Mouse (Mus musculus): ENCODE data around the gene Ccdc18. TPM values are rescaled to one million over a fixed set of nuclear protein-coding genes. Genes with fewer than 3 reads are reported as not detected.
"Not testable (repeated sequence)": the region's sequence is repeated elsewhere in the genome, so short reads cannot be mapped to it uniquely, and the experiment has no call there.

The Ccdc18 gene
- polyA plus RNA-seq, 1 experiment from 2014 or later: 5.4 TPM

DNA sequence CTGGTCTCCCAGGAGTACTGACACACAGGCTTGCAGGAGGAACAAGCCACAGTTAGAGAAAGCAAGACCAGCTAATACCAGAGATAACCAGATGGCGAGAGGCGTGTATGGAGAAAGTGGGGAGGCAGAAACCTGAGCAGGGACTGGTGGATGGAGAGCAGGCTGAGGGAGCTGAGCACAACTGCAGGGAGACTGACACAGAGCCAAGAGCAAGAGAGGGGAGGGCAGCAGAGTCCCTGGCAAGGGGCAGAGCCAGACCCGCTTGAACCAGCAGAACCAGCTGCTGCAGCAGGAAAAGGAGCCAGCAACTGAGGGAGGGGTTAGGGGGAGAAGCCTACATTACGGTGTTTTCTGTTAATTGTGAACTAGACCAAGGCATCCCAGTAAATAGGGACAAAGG lies 130.0 kb downstream of the Ccdc18 start:
- H3K4me1 ChIP-seq (replicated peaks): peaks cover 56% of the 10 kb centered on the region
- peak; percentile 87 for ATAC-seq (ENCODE audit: low read depth)

DNA sequence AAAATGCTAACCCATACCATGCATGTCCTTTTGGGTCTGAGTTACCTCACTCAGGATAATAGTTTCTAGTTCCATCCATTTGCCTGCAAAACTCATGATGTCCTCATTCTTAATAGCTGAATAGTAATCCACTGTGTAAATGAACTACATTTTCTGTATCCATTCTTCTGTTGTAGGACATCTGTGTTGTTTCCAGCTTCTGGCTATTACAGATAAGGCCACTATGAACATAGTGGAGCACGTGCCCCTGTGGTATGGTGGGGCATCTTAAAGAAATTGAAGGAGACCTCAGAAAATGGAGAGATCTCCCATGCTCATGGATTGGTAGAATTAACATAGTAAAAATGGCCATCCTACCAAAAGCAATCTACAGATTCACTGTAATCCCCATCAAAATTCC lies 131.1 kb downstream of the Ccdc18 start:
- 24% methylated on average over 1 of the region's 1 CpGs for WGBS (ENCODE audit: insufficient replicate concordance)
- not testable (repeated sequence) for H3K27me3 ChIP-seq; H3K9me3 ChIP-seq (replicated peaks); ATAC-seq (ENCODE audit: low read depth); H3K4me3 ChIP-seq (replicated peaks); H3K36me3 ChIP-seq
- peak; percentile 29 for DNase-seq
- H3K9ac ChIP-seq: 0 out of 2 replicates have a peak overlapping the region, but pooled peaks have one; percentile 6
- peak overlapping the region; percentile 62 for H3K27ac ChIP-seq
- H3K4me2 ChIP-seq: 0 out of 2 replicates have a peak overlapping the region, but pooled peaks have one; percentile 33
- H3K4me1 ChIP-seq (replicated peaks): peaks cover 63% of the 10 kb centered on the region

More for the DNA sequence above, 130.0 kb downstream of the Ccdc18 start:
- Histone ChIP-seq H3K4me2 (peak overlapping the region; percentile 33), H3K36me3 (no peaks in the 10 kb centered on the region), H3K4me3 (replicated peaks) (no peak overlapping the region), H3K27ac (peak overlapping the region; percentile 62), H3K27me3 (no peaks in the 10 kb centered on the region), H3K9ac (peak overlapping the region; percentile 6), H3K9me3 (replicated peaks) (no peaks in the 10 kb centered on the region)
- peak; percentile 60 for DNase-seq
- WGBS (ENCODE audit: insufficient replicate concordance): 35% methylated on average over 4 of the region's 4 CpGs

DNA sequence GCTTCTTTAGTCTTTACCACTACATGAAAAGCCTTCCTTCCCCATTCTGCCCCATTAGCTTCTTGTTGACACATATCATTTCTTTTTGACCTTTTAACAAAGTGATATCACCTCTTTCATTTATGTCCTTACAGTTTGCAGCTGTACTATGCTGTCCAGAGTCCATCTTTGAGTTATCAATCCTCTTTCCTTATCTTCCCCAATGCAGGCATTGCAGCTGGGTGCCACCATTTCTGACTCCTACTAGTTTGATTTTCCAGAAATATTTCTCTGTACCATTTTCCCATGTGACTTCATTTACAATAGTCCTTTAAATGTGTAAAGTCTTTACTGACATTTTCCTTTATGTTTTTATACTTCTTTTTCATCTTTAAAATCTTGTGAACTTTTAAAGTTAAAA lies 134.3 kb downstream of the Ccdc18 start:
- peaks cover 82% of the 10 kb centered on the region for H3K4me1 ChIP-seq (replicated peaks)
- H3K36me3 ChIP-seq: no peaks in the 10 kb centered on the region
- no peak overlapping the region for H3K4me3 ChIP-seq (replicated peaks)
- H3K4me2 ChIP-seq: peak overlapping the region; percentile 30; the same call in 1 of the 2 replicates
- H3K9ac ChIP-seq: no peak overlapping the region
- DNase-seq (peak; percentile 28), ATAC-seq (ENCODE audit: low read depth) (no peak)
- H3K9me3 ChIP-seq (replicated peaks): no peaks in the 10 kb centered on the region
- H3K27ac ChIP-seq: peak overlapping the region; percentile 94
- H3K27me3 ChIP-seq: no peaks in the 10 kb centered on the region

DNA sequence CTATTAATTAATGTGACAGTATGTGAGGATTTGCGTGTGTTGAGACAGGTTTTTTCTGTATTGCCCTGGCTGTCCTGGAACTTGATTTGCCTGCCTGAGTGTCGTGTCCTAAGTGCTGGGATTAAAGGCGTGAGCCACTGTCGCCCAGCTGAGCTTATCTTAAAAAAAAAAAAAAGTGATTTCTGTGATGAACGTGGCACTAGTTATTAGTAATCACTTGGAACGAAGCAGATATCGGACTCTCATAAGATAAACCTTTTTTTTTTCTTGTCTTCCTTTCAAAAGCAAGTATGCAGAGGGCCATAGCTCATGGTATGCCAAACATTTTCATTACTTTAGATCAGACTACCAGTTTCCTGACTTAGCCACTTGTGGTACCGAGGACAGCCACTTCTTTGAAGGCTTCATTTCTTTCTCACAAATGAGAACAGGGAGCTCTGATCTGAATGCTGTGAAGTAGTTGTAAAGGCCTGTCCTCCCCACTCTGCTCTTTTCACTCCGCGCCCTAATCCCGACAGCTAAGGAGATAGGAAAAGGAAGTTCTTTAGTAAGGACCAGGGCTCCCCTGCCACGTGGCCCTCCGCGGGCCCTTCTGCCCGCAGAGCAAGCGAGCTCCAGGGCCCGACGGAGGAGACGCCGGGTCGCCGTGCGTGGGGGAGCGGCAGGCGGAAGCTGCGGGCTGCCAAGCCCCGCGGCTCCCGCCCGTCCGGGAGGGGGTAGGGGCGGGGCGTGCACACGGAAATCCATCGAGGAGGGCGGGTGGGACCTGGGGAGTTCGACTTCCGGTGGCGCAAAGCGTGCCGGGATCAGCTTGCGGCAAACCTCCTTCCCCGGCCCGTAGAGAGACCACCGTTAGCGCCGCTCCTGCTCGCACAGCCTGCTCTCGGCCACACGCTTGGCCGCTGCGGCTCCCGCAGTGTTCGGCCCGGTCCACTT lies 135.7 kb downstream of the Ccdc18 start, which contains the start of gene Dr1:
Gene Dr1 (plus strand): TSS at position 771 of the 936 bp plus-strand sequence.
- peak; percentile 78 for DNase-seq
- Histone ChIP-seq H3K27me3 (no peaks in the 10 kb centered on the region), H3K9me3 (replicated peaks) (no peaks in the 10 kb centered on the region), H3K9ac (peak within 1 kb of the TSS; percentile 99), H3K27ac (peak within 1 kb of the TSS; percentile 94), H3K36me3 (peaks cover 13% of the 10 kb centered on the region), H3K4me3 (replicated peaks) (peak within 1 kb of the TSS; percentile 91), H3K4me2 (peak within 1 kb of the TSS; percentile 89), H3K4me1 (replicated peaks) (peaks cover 78% of the 10 kb centered on the region)
- WGBS (ENCODE audit: insufficient replicate concordance): 2% methylated on average over 55 of the region's 55 CpGs
- peak; percentile 93 for ATAC-seq (ENCODE audit: low read depth)

DNA sequence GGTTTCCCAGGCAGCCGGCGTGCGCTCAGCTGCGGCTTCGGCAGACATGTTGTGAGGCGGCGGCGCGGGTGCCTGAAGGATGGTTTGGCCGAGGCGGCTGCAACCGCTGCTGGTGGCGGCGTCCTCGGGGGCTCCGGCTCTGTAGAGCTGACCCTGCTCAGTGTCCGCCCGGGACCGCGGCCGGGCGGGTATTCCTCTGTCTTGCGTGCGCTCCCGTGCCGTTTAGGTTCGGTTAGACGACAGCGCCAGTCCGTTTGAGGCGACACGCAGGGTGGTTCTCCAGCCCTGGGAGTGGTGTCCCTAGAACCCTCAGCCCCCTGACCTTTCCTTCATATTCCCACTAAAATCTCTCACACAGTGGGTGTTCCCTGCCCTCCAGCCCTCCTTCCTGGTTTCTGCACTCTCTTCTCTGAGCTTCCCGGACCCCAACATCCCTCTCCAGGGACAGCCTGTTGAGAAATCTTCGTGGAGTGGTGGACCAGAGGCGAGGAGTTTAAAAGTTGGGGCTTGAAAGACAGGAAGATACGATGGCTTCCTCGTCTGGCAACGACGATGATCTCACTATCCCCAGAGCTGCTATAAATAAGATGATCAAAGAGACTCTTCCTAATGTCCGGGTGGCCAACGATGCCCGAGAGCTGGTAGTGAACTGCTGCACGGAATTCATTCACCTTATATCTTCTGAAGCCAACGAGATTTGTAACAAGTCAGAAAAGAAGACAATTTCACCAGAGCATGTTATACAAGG lies 136.6 kb downstream of the Ccdc18 start:
- H3K27me3 ChIP-seq: no peaks in the 10 kb centered on the region
- H3K4me3 ChIP-seq (replicated peaks): peak overlapping the region; percentile 91
- peak overlapping the region; percentile 89 for H3K4me2 ChIP-seq
- DNase-seq: no peak
- whole genome bisulfite sequencing (ENCODE audit: insufficient replicate concordance): under 1% methylated on average over 44 of the region's 44 CpGs
- H3K36me3 ChIP-seq: peaks cover 19% of the 10 kb centered on the region
- peak overlapping the region; percentile 94 for H3K27ac ChIP-seq
- H3K9me3 ChIP-seq (replicated peaks): no peaks in the 10 kb centered on the region
- ATAC-seq (ENCODE audit: low read depth): peak; percentile 67
- peaks cover 75% of the 10 kb centered on the region for H3K4me1 ChIP-seq (replicated peaks)
- H3K9ac ChIP-seq: peak overlapping the region; percentile 99

DNA sequence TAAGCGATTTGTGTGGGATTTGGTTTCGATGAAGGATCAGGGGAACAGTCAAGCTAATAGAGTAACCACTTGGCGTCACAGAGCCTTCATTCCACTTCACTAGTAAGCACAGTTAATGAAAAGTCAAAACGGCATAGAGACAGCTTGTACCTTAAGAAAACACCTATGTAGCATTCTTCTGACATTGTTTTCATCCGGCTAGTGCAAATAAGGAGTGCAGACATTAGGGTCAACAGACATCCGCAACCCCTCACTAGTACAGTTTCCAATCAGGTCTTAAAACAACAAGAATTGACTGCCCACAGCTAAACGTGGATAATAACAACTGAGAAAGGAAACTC lies 137.1 kb downstream of the Ccdc18 start:
- peaks cover 69% of the 10 kb centered on the region for H3K4me1 ChIP-seq (replicated peaks)
- H3K27ac ChIP-seq: peak overlapping the region; percentile 94
- no peaks in the 10 kb centered on the region for H3K9me3 ChIP-seq (replicated peaks)
- peak overlapping the region; percentile 89 for H3K4me2 ChIP-seq
- H3K27me3 ChIP-seq: no peaks in the 10 kb centered on the region
- peaks cover 20% of the 10 kb centered on the region for H3K36me3 ChIP-seq
- whole genome bisulfite sequencing (ENCODE audit: insufficient replicate concordance): 6% methylated on average over 7 of the region's 7 CpGs
- ATAC-seq (ENCODE audit: low read depth) (no peak), DNase-seq (no peak)
- H3K9ac ChIP-seq: peak overlapping the region; percentile 99
- H3K4me3 ChIP-seq (replicated peaks): peak overlapping the region; percentile 91

DNA sequence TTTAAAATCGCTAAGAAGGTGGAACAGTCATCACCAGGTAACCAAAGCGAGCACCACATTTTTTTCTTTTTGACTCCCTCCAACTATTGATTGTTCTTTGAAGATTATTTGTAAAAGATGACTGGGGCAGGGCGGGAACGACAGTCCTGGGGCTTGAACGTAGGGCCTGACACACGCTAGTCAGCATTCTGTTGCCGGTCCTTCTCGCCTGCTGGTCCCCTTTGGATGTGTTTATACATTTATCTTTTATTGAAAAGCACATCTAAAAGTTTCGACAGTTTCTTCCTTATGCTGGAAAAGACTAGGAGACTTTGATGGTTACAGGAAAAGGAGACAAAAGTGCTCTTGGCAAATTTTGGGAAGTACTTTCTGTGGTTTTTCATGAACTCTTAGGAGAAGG lies 137.7 kb downstream of the Ccdc18 start:
- Histone ChIP-seq H3K9me3 (replicated peaks) (no peaks in the 10 kb centered on the region), H3K36me3 (peaks cover 26% of the 10 kb centered on the region), H3K27me3 (no peaks in the 10 kb centered on the region), H3K4me2 (peak overlapping the region; percentile 89), H3K4me3 (replicated peaks) (peak overlapping the region; percentile 91), H3K9ac (peak overlapping the region; percentile 99), H3K27ac (peak overlapping the region; percentile 94), H3K4me1 (replicated peaks) (peaks cover 63% of the 10 kb centered on the region)
- ATAC-seq (ENCODE audit: low read depth): no peak
- DNase-seq: no peak
- WGBS (ENCODE audit: insufficient replicate concordance): 7% methylated on average over 9 of the region's 9 CpGs

DNA sequence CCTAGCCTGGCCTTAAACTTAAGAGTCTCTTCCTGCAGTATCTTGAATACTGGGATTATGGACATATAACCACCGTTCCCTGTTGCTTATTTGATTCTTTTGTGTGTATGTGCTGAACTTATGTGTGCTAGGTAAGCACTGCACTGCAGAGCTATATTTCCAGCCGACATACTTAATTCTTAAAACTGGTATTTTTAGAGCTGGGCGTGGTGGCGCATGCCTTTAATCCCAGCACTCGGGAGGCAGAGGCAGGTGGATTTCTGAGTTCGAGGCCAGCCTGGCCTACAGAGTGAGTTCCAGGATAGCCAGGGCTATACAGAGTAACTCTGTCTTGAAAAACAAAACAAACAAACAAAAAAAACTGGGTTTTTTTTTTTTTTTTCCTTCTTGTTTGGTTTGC lies 138.7 kb downstream of the Ccdc18 start:
- peaks cover 54% of the 10 kb centered on the region for H3K4me1 ChIP-seq (replicated peaks)
- H3K36me3 ChIP-seq: peaks cover 32% of the 10 kb centered on the region
- not testable (repeated sequence) for H3K27ac ChIP-seq; H3K27me3 ChIP-seq; ATAC-seq (ENCODE audit: low read depth); DNase-seq; H3K9me3 ChIP-seq (replicated peaks)
- WGBS (ENCODE audit: insufficient replicate concordance): 69% methylated on average over 6 of the region's 6 CpGs
- peak overlapping the region; percentile 89 for H3K4me2 ChIP-seq
- H3K4me3 ChIP-seq (replicated peaks): peak overlapping the region; percentile 91
- peak overlapping the region; percentile 99 for H3K9ac ChIP-seq

Other genes starting within 250 kb of the Ccdc18 start
- 48.8 and 51.9 TPM in 2 replicates for gene Rpl5, start 232.4 kb upstream of the Ccdc18 start, polyA plus RNA-seq (2015; fragmentation: Nextera tagmentation; extraction: Ambion mirVana)
- 11.3 and 11.6 TPM in 2 replicates for gene Fam69a, start 145.8 kb upstream of the Ccdc18 start, polyA plus RNA-seq (2015; fragmentation: Nextera tagmentation; extraction: Ambion mirVana)
- 46.4 and 50.5 TPM in 2 replicates for gene Mtf2, start 67.2 kb upstream of the Ccdc18 start, polyA plus RNA-seq (2015; fragmentation: Nextera tagmentation; extraction: Ambion mirVana)
- 27.2 and 31.4 TPM in 2 replicates for gene Tmed5, start 255 bp upstream of the Ccdc18 start, polyA plus RNA-seq (2015; fragmentation: Nextera tagmentation; extraction: Ambion mirVana)
- 30.2 and 39.9 TPM in 2 replicates for gene Dr1, start 136.0 kb downstream of the Ccdc18 start, polyA plus RNA-seq (2015; fragmentation: Nextera tagmentation; extraction: Ambion mirVana)
- gene Pigg, start 179.7 kb downstream of the Ccdc18 start, polyA plus RNA-seq (2015; fragmentation: Nextera tagmentation; extraction: Ambion mirVana): 3.5 and 4.6 TPM in 2 replicates
- gene Gm42517, start 235.0 kb downstream of the Ccdc18 start, polyA plus RNA-seq (2015; fragmentation: Nextera tagmentation; extraction: Ambion mirVana): 0.05 and 0.07 TPM in 2 replicates

Measured in liver, embryonic 13.5 days (tissue).